Mouse (Mus musculus) heart, adult 11 months (tissue): ENCODE data around the gene Tctn1.
"Not testable (repeated sequence)": the region's sequence is repeated elsewhere in the genome, so short reads cannot be mapped to it uniquely, and the experiment has no call there.

Source experiments
- DNase-seq: peaks from one replicate; pipeline ENCODE4 v3.0.0; 2022

The Tctn1 gene

GRCm38 (mm10) chr5:122217636-122218035 lies 46.6 kb downstream of the Tctn1 start:
- no peak for DNase-seq

- no peak for DNase-seq
Measured at GRCm38 (mm10) chr5:122213861-122214260, 50.4 kb downstream of the Tctn1 start.

GRCm38 (mm10) chr5:122212820-122213219 lies 51.4 kb downstream of the Tctn1 start:
- DNase-seq, result not testable (repeated sequence)

GRCm38 (mm10) chr5:122212125-122212524 lies 52.1 kb downstream of the Tctn1 start:
- DNase-seq, result peak; percentile 80

GRCm38 (mm10) chr5:122210890-122211289 lies 53.4 kb downstream of the Tctn1 start:
- DNase-seq, result peak; percentile 87

- peak; percentile 98 for DNase-seq
Measured at GRCm38 (mm10) chr5:122209591-122210368, 54.5 kb downstream of the Tctn1 start.

- peak; percentile 80 for DNase-seq
Measured at GRCm38 (mm10) chr5:122208909-122209308, 55.4 kb downstream of the Tctn1 start.

- DNase-seq, result no peak
Measured at GRCm38 (mm10) chr5:122206475-122206874, 57.8 kb downstream of the Tctn1 start, which contains the start of gene Hvcn1. Hvcn1 (plus strand) TSS chr5:122206804.

- DNase-seq, result no peak
Measured at GRCm38 (mm10) chr5:122204180-122204579, 60.1 kb downstream of the Tctn1 start.

- peak; percentile 86 for DNase-seq
Measured at GRCm38 (mm10) chr5:122201904-122202303, 62.4 kb downstream of the Tctn1 start.

GRCm38 (mm10) chr5:122200872-122201271 lies 63.4 kb downstream of the Tctn1 start:
- peak; percentile 77 for DNase-seq

GRCm38 (mm10) chr5:122192347-122192746 lies 71.9 kb downstream of the Tctn1 start:
- DNase-seq, result no peak

GRCm38 (mm10) chr5:122191269-122192063 lies 72.8 kb downstream of the Tctn1 start:
- peak; percentile 79 for DNase-seq

GRCm38 (mm10) chr5:122190465-122190864 lies 73.8 kb downstream of the Tctn1 start:
- DNase-seq, result no peak

GRCm38 (mm10) chr5:122189115-122189514 lies 75.1 kb downstream of the Tctn1 start:
- DNase-seq, result peak; percentile 83
